Mouse (Mus musculus): ENCODE data around the gene Bsx. TPM values are rescaled to one million over a fixed set of nuclear protein-coding genes. Genes with fewer than 3 reads are reported as not detected.

Bsx gene
- total and polyA plus RNA-seq, 2 experiments from 2014 or later = not detected

DNA sequence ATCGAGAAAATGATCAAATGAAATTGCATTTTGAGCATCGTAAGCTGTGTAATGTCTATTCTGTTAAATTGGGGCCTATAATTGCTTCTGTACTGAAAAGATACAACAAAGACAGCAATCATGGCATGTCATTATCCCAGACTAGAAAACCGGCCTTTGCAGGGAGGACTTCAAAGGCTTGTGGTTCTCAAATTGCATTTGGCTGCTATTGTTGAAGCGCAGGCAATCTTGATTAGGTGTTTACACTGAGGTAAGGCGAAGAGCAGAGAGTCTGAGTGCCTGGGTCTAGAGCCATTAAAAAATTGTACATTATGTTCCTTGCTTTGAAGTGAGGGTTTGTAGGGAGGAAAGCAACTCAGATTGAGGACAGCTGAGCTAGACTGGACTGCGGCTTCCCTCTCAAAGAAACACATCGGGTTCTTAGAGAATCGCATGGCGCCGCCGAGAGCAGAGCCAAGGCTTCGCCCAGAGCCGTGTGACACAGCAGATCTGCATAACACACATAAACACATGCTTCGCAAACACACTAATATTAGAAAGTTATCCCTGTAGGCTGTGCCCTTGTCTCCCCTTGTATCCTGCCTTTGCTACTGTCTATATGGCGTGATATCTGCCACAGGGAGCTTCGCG is 53.5 kb downstream of the Bsx start:
- H3K4me2 ChIP-seq (ENCODE audit: low read depth, low read length) = no peak overlapping the region
- no peak overlapping the region for H3K4me3 ChIP-seq (ENCODE audit: low read depth, low read length)
- H3K36me3 ChIP-seq (replicated peaks; ENCODE audit: control insufficient read depth, insufficient read depth, low read length) = no peaks in the 10 kb centered on the region
- no peak for TF ChIP-seq EP300 (IDR thresholded peaks at IDR 0.05; ENCODE audit: low read depth)
- no peak for TF ChIP-seq CTCF (IDR thresholded peaks at IDR 0.05; ENCODE audit: low read depth)
- no peaks in the 10 kb centered on the region for H3K4me1 ChIP-seq (ENCODE audit: control insufficient read depth, insufficient read depth)
- WGBS = 78% methylated on average over 17 of the region's 17 CpGs
- H3K9ac ChIP-seq (replicated peaks; ENCODE audit: low read depth, low read length) = no peak overlapping the region
- no peaks in the 10 kb centered on the region for H3K9me3 ChIP-seq (replicated peaks; ENCODE audit: control insufficient read depth, low read length)
- H3K27me3 ChIP-seq (ENCODE audit: control insufficient read depth, insufficient read depth, low read length) = no peaks in the 10 kb centered on the region
- DNase-seq (ENCODE audit: low spot score) (no peak), ATAC-seq (ENCODE audit: insufficient read depth, low read depth) (no peak)
- no peak overlapping the region for H3K27ac ChIP-seq (ENCODE audit: low read depth)

Other genes with a start within 250 kb of the Bsx start
- not detected in 2 replicates for gene Gm21915, start 203.5 kb upstream of the Bsx start, total RNA-seq (2014; rRNA removed; ENCODE audit: low replicate concordance)
- not detected in 2 replicates for gene Gm21915, start 203.5 kb upstream of the Bsx start, polyA plus RNA-seq (2015; fragmentation: Nextera tagmentation; extraction: Ambion mirVana)
- 2.5 and 3.4 TPM in 2 replicates for gene Clmp, start 188.2 kb upstream of the Bsx start, total RNA-seq (2014; rRNA removed; ENCODE audit: low replicate concordance)
- gene Clmp, start 188.2 kb upstream of the Bsx start, polyA plus RNA-seq (2015; fragmentation: Nextera tagmentation; extraction: Ambion mirVana) = 4.7 TPM in 2 replicates
- gene Hspa8, start 73.1 kb upstream of the Bsx start, total RNA-seq (2014; rRNA removed; ENCODE audit: low replicate concordance) = 2,627 and 2,715 TPM in 2 replicates
- 1,298 and 1,386 TPM in 2 replicates for gene Hspa8, start 73.1 kb upstream of the Bsx start, polyA plus RNA-seq (2015; fragmentation: Nextera tagmentation; extraction: Ambion mirVana)
- gene Jhy, start 90.0 kb downstream of the Bsx start, total RNA-seq (2014; rRNA removed; ENCODE audit: low replicate concordance) = not detected in 2 replicates
- 0.05 TPM in 1 of 2 replicates, not detected in the other for gene Jhy, start 90.0 kb downstream of the Bsx start, polyA plus RNA-seq (2015; fragmentation: Nextera tagmentation; extraction: Ambion mirVana)
- gene Crtam, start 130.5 kb downstream of the Bsx start, total RNA-seq (2014; rRNA removed; ENCODE audit: low replicate concordance) = not detected in 2 replicates
- gene Crtam, start 130.5 kb downstream of the Bsx start, polyA plus RNA-seq (2015; fragmentation: Nextera tagmentation; extraction: Ambion mirVana) = not detected in 2 replicates

All from heart, postnatal 0 days (tissue).